Mouse (Mus musculus) myocyte (in vitro differentiated cells): Measurements from ENCODE around the gene Rasgef1c. TPM values are rescaled to one million over a fixed set of nuclear protein-coding genes. Genes with fewer than 3 reads are reported as not detected.

ENCODE experiments used
- H3K27me3 ChIP-seq: one replicate; pipeline ENCODE4 v1.6.1; 2011; ENCODE audit not compliant: control insufficient read depth, insufficient read depth, insufficient read length
- H3K36me3 ChIP-seq: one replicate; pipeline ENCODE4 v1.6.1; 2011; ENCODE audit not compliant: control insufficient read depth, insufficient read depth
- H3K4me2 ChIP-seq: one replicate; pipeline ENCODE4 v1.6.1; 2011; ENCODE audit warnings: low read depth, control low read depth
- H3K4me3 ChIP-seq: one replicate; pipeline ENCODE4 v1.5.1; 2011; ENCODE audit warnings: mild to moderate bottlenecking, control low read depth, moderate library complexity
- H3K79me2 ChIP-seq: one replicate; pipeline ENCODE4 v1.6.1; 2011; ENCODE audit not compliant: control insufficient read depth, insufficient read depth
- H3ac ChIP-seq: one replicate; pipeline ENCODE4 v1.6.1; 2011; ENCODE audit not compliant: control insufficient read depth, insufficient read length
- CEBPB ChIP-seq: IDR thresholded peaks from 2 replicates; pipeline ENCODE4 v1.6.1; 2011; ENCODE audit warnings: mild to moderate bottlenecking, moderate library complexity; ENCODE audit not compliant: poor library complexity, insufficient read depth, severe bottlenecking
- E2F4 ChIP-seq: IDR thresholded peaks from one replicate; pipeline ENCODE4 v1.6.1; 2011; ENCODE audit warnings: mild to moderate bottlenecking, control low read depth, moderate library complexity; ENCODE audit not compliant: insufficient read depth
- MAX ChIP-seq: IDR thresholded peaks from one replicate; pipeline ENCODE4 v1.6.1; 2011; ENCODE audit warnings: low read depth, mild to moderate bottlenecking, control low read depth
- MYOD1 ChIP-seq, 3 experiments: IDR thresholded peaks; one replicate each; pipeline ENCODE4 v1.6.1; 2011; ENCODE audit warnings: control low read depth in 2 of 3, low read depth in 2 of 3, mild to moderate bottlenecking in 2 of 3, moderate library complexity in 1 of 3; ENCODE audit not compliant: insufficient read length in 2 of 3, control insufficient read depth in 1 of 3
- MYOG ChIP-seq, 3 experiments: IDR thresholded peaks; one replicate each; pipeline ENCODE4 v1.6.1; 2011; ENCODE audit warnings: control low read depth in 2 of 3, low read depth in 2 of 3, mild to moderate bottlenecking in 2 of 3; ENCODE audit not compliant: insufficient read length in 2 of 3, control insufficient read depth in 1 of 3, insufficient read depth in 1 of 3
- POLR2A ChIP-seq: IDR thresholded peaks from one replicate; pipeline ENCODE4 v1.6.1; 2011; ENCODE audit warnings: low read depth, mild to moderate bottlenecking, control low read depth, moderate library complexity; ENCODE audit not compliant: insufficient read length
- POLR2AphosphoS2 ChIP-seq: IDR thresholded peaks from one replicate; pipeline ENCODE4 v1.6.1; 2011; ENCODE audit warnings: low read depth, control low read depth; ENCODE audit not compliant: insufficient read length
- REST ChIP-seq: IDR thresholded peaks from one replicate; pipeline ENCODE4 v1.6.1; 2011; ENCODE audit warnings: mild to moderate bottlenecking, control low read depth, moderate library complexity; ENCODE audit not compliant: insufficient read depth, insufficient read length
- SRF ChIP-seq: IDR thresholded peaks from one replicate; pipeline ENCODE4 v1.6.1; 2011; ENCODE audit warnings: low read depth; ENCODE audit not compliant: control insufficient read depth, insufficient read length
- TCF12 ChIP-seq: IDR thresholded peaks from one replicate; pipeline ENCODE4 v1.6.1; 2011; ENCODE audit warnings: mild to moderate bottlenecking, control low read depth; ENCODE audit not compliant: poor library complexity, insufficient read depth, severe bottlenecking
- TCF3 ChIP-seq: IDR thresholded peaks from one replicate; pipeline ENCODE4 v1.6.1; 2011; ENCODE audit warnings: low read depth, control low read depth; ENCODE audit not compliant: insufficient read length
- USF1 ChIP-seq: IDR thresholded peaks from one replicate; pipeline ENCODE4 v1.6.1; 2011; ENCODE audit warnings: low read depth, mild to moderate bottlenecking, control low read depth, moderate library complexity
- polyA plus RNA-seq: library from polyadenylated mRNA; unstranded; fragments of >200 nt; fragmentation: generic; extraction: Trizol; gene quantifications from one replicate; pipeline ENCODE4 v1.2.1, GENCODE M21; 2012; ENCODE audit warnings: missing spikeins

The Rasgef1c gene
- polyA plus RNA-seq, 1 experiment, result not detected

DNA sequence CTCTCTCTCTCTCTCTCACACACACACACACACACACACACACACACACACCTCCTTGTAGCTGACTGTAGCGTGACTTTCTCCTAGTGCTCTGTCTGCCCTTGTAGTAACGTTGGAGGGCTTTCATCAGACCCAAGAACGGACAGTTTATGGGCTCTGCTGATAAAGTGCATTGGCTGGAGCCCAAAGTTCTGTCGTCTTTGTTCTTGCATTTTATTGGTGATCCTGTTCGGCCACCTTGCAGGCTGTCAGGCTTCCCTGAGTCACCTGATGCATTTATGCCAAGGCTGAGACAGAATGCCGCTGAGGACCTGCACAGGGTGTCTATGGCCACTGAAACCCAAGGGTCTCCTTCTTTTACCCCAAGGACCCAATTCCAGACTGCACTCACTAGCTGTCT, 1.6 kb upstream of the Rasgef1c start:
- Histone ChIP-seq H3K36me3 (no peaks in the 10 kb centered on the region), H3K4me2 (no peak overlapping the region), H3K4me3 (no peak overlapping the region), H3K27me3 (peaks cover 21% of the 10 kb centered on the region), H3ac (no peak overlapping the region), H3K79me2 (no peaks in the 10 kb centered on the region)
- TF ChIP-seq E2F4 (no peak), TCF12 (no peak), USF1 (no peak), REST (no peak), SRF (no peak), TCF3 (no peak)

DNA sequence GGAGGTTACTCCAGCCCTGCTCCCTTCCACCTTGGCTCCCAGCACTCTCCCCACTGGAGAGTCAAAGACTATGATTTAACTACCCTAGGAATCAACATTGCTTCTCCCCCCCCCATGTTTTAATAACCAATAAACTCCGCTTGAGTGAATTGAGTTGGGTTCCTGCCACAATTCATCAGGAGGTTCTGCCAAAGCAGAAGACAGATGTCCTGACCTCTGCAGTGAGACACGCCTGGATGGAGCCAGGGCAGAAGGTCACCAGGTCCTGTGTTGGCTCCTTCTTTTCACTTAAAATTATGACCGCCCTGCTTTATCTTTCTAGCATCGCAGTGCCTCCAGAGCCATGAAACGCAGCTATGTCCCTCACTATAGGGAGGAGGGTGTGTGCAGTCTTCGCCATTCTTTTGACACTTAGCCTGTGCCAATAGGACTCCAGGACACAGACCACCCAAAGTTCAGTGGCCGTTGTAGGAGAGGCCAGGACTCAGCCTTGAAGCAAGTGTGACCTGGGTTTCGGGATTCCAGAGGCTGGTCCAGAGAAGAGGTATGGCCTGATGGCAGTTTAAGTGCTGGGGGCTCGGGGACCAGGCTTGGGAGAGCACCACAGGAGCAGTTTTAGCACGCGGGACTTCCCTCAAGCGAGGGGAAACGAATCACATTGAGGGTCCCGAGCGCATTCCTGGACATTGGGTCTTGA, 525 bp upstream of the Rasgef1c start:
- no peak overlapping the region for H3K4me2 ChIP-seq
- H3K4me3 ChIP-seq, result no peak overlapping the region
- TF ChIP-seq USF1 (no peak), SRF (no peak), E2F4 (no peak), MYOG (IDR thresholded peaks at IDR 0.05; ENCODE audit: control insufficient read depth in 1 of 3, insufficient read depth in 1 of 3, insufficient read length in 2 of 3, low read depth in 2 of 3) (no peak), REST (no peak), TCF3 (no peak), CEBPB (no peak), MAX (no peak), MYOD1 (IDR thresholded peaks at IDR 0.05; ENCODE audit: control insufficient read depth in 1 of 3, insufficient read length in 2 of 3, low read depth in 2 of 3) (no peak), TCF12 (no peak), POLR2AphosphoS2 (no peak)
- H3K36me3 ChIP-seq, result no peaks in the 10 kb centered on the region
- peaks cover 21% of the 10 kb centered on the region for H3K27me3 ChIP-seq
- H3ac ChIP-seq, result no peak overlapping the region
- no peaks in the 10 kb centered on the region for H3K79me2 ChIP-seq

DNA sequence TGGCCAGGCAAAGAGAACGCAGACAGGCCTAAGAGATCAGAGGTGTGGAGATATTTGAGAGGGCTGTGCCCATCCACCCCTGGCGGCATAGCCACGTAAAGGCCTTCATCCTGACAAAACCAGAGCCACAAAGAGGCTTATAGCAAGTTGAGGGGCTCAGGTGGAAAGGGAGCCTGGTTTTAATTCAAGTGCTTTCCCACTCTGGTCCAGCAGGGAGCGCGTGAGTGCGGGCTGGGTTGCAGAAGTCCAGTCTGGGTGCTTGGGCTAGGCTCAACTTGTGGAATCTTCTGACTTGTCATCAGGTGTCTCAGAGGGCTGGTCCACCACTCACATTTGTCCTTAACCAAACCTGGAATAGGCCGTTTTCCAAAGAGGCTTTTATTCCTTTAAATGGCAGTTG, 1.7 kb downstream of the Rasgef1c start:
- Histone ChIP-seq H3K4me3 (no peak overlapping the region), H3K4me2 (no peak overlapping the region), H3ac (no peak overlapping the region), H3K27me3 (peaks cover 21% of the 10 kb centered on the region), H3K79me2 (no peaks in the 10 kb centered on the region), H3K36me3 (no peaks in the 10 kb centered on the region)
- TF ChIP-seq TCF3, result no peak
- TF ChIP-seq MYOD1 (IDR thresholded peaks at IDR 0.05; ENCODE audit: control insufficient read depth in 1 of 3, insufficient read length in 2 of 3, low read depth in 2 of 3), result no peak

DNA sequence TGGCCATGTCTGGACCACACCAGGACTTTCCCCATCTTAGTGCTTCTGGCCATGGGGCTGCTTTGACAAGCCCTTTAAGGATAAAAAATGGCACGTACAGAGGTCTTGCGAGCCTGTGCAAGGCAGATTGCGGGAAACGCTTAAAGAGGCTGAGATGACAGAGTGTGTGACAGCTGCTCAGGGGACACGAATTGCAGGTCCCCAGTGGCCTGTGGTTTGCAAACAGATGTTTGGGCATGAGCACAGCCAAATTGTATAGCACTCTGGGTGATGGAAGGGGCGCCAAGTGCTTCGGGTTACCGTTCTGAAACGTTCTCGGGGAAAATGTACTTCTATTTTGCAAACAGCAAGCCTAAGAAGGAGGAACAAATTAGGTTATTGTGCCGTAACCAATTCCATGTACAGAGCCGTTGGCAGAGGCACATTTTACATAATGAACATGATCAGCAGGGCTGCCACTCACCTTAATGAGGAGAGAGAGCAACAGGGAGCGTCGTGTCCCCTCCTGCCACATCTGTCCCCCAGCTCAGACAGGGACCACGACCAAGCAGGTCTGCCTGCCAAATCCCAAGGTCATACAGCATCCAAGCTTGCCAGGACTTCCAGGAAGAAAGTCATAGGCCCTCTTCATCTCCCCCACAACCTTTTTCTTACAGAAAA, 17.0 kb downstream of the Rasgef1c start:
- Histone ChIP-seq H3K4me2 (no peak overlapping the region), H3ac (no peak overlapping the region), H3K27me3 (peaks cover 41% of the 10 kb centered on the region), H3K4me3 (no peak overlapping the region), H3K36me3 (no peaks in the 10 kb centered on the region), H3K79me2 (no peaks in the 10 kb centered on the region)
- TF ChIP-seq MYOG (IDR thresholded peaks at IDR 0.05; ENCODE audit: control insufficient read depth in 1 of 3, insufficient read depth in 1 of 3, insufficient read length in 2 of 3, low read depth in 2 of 3) (no peak), E2F4 (no peak), REST (no peak), USF1 (no peak), TCF12 (no peak), SRF (no peak), POLR2A (no peak), POLR2AphosphoS2 (no peak), CEBPB (no peak), MYOD1 (IDR thresholded peaks at IDR 0.05; ENCODE audit: control insufficient read depth in 1 of 3, insufficient read length in 2 of 3, low read depth in 2 of 3) (no peak), TCF3 (no peak), MAX (no peak)

DNA sequence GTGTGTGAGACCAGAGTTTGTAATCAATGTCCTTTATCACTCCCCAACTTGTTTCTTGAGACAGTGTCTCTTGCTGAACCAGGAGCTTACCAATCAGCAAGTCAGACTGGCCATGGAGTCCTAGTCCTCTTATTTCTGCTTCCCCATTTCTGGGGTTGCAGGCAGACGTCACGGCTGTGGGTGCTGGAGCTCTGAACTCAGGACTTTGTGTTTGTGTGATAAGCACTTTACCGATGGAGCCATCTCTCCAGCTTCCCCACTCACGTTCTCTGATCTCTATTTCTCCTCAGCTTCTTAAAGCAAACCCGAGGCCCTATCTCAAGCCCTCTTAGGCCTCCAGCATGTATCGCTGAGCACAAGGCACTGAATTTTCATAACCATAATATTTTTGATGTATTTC, 17.7 kb downstream of the Rasgef1c start:
- Histone ChIP-seq H3K27me3 (peaks cover 37% of the 10 kb centered on the region), H3ac (no peak overlapping the region)
- TF ChIP-seq TCF12, result no peak
- no peak for TF ChIP-seq POLR2A
- TF ChIP-seq MYOG (IDR thresholded peaks at IDR 0.05; ENCODE audit: control insufficient read depth in 1 of 3, insufficient read depth in 1 of 3, insufficient read length in 2 of 3, low read depth in 2 of 3), result no peak
- no peak for TF ChIP-seq POLR2AphosphoS2
- no peak for TF ChIP-seq TCF3
- TF ChIP-seq MYOD1 (IDR thresholded peaks at IDR 0.05; ENCODE audit: control insufficient read depth in 1 of 3, insufficient read length in 2 of 3, low read depth in 2 of 3), result no peak
- no peak for TF ChIP-seq E2F4
- no peak for TF ChIP-seq REST
- TF ChIP-seq MAX, result no peak
- no peak for TF ChIP-seq USF1
- no peak for TF ChIP-seq CEBPB

More for the DNA sequence above, 17.7 kb downstream of the Rasgef1c start:
- Histone ChIP-seq H3K36me3 (no peaks in the 10 kb centered on the region), H3K79me2 (no peaks in the 10 kb centered on the region), H3K4me2 (no peak overlapping the region), H3K4me3 (no peak overlapping the region)
